Mouse (Mus musculus) kidney, embryonic 16.5 days (tissue): Measurements from ENCODE around the gene Mfsd4b3. TPM values are rescaled to one million over a fixed set of nuclear protein-coding genes. Genes with fewer than 3 reads are reported as not detected.
"Not testable (repeated sequence)": the region's sequence is repeated elsewhere in the genome, so short reads cannot be mapped to it uniquely, and the experiment has no call there.

ENCODE experiments used
- ATAC-seq: fragments of 200-750 bp; cut with Nextera tagmentation; 2 replicates; pipeline ENCODE4 v1.8.0; 2017; ENCODE audit warnings: moderate TSS enrichment; ENCODE audit not compliant: low FRiP score, low TSS enrichment
- H3K27ac ChIP-seq: fragments of 300-500 bp; sonication (generic); 2 replicates; pipeline ENCODE4 v1.5.1; 2014; ENCODE audit warnings: low read length
- H3K27me3 ChIP-seq: fragments of 300-500 bp; sonication (generic); 2 replicates; pipeline ENCODE4 v1.6.1; 2014; ENCODE audit warnings: low read length, control low read depth, mixed read lengths; ENCODE audit not compliant: insufficient read depth
- H3K36me3 ChIP-seq: fragments of 300-500 bp; sonication (generic); 2 replicates; pipeline ENCODE4 v1.6.1; 2014; ENCODE audit warnings: low read length, control low read depth, mixed read lengths; ENCODE audit not compliant: insufficient read depth
- H3K4me1 ChIP-seq: fragments of 300-500 bp; sonication (generic); 2 replicates; pipeline ENCODE4 v1.6.1; 2014; ENCODE audit warnings: low read length, control low read depth, mixed read lengths; ENCODE audit not compliant: insufficient read depth
- H3K4me2 ChIP-seq: fragments of 300-500 bp; sonication (generic); replicated peaks from 2 replicates; pipeline ENCODE4 v1.6.1; 2014; ENCODE audit warnings: low read depth, low read length
- H3K4me3 ChIP-seq: fragments of 300-500 bp; sonication (generic); 2 replicates; pipeline ENCODE4 v1.5.1; 2014; ENCODE audit warnings: mild to moderate bottlenecking, low read length
- H3K9ac ChIP-seq: fragments of 300-500 bp; sonication (generic); replicated peaks from 2 replicates; pipeline ENCODE4 v1.6.1; 2014; ENCODE audit warnings: low read length
- H3K9me3 ChIP-seq: fragments of 300-500 bp; sonication (generic); 2 replicates; pipeline ENCODE4 v1.6.1; 2016; ENCODE audit warnings: low read length, control low read depth
- WGBS: fragments of 180-500 bp; shearing (Covaris S2); extraction: QIAGEN DNeasy Blood & Tissue Kit; methylation state at CpG from one replicate; pipeline ENCODE4 v1.1.7; 2014; 5-methylcytosine and 5-hydroxymethylcytosine counted together
- polyA plus RNA-seq: library from polyadenylated mRNA; unstranded; fragments of >200 nt; fragmentation: Nextera tagmentation; extraction: Ambion mirVana; gene quantifications from 2 replicates; pipeline ENCODE4 v1.2.1, GENCODE M21; 2015

Gene Mfsd4b3
- polyA plus RNA-seq, result 3.6 and 4.0 TPM in 2 replicates

DNA sequence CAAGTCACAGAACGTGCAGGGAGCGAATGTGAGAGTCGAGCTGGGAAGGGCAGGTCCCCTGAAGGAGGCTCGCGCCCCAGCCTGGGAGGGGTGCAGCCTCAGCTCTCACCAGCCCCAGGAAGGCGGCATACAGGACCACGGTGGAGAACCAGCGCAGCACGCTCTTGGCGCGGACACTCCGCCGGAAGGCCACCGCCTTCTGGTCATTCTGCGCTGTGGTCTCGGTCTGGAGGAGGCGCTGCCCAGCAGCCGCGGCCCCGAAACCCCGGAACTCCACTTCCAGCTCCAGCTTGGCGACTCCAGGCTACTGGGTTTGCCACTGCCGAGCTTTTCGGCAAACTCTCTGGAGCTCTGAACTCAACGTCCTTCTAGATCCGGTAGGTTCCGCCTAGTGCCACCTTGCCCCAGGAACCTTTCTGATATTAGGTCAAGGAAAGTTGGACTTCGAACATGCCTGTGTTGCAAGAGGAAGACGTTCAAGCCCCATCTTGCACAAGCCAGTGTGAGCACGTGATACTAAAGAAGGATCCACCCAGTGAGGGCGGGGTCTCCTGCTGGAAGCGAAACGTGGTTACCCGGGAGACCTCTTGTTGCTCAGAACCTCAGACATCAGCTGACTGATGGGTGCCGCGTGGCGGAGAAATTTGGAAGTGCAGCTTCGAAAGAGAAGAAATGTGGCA lies at the start of gene Mfsd4b3:
Mfsd4b3 (minus strand) TSS at position 393 of the 680 bp plus-strand sequence.
- under 1% methylated on average over 38 of the region's 38 CpGs for WGBS
- Histone ChIP-seq H3K27ac (peak within 1 kb of the TSS; percentile 72), H3K4me3 (peak within 1 kb of the TSS; percentile 60), H3K36me3 (no peaks in the 10 kb centered on the region), H3K9me3 (no peaks in the 10 kb centered on the region), H3K4me1 (peaks cover 5% of the 10 kb centered on the region; the same call in 1 of the 2 replicates), H3K4me2 (peak within 1 kb of the TSS; percentile 92), H3K27me3 (no peaks in the 10 kb centered on the region; the same call in 1 of the 2 replicates), H3K9ac (peak within 1 kb of the TSS; percentile 61)
- peak; percentile 98 for ATAC-seq

DNA sequence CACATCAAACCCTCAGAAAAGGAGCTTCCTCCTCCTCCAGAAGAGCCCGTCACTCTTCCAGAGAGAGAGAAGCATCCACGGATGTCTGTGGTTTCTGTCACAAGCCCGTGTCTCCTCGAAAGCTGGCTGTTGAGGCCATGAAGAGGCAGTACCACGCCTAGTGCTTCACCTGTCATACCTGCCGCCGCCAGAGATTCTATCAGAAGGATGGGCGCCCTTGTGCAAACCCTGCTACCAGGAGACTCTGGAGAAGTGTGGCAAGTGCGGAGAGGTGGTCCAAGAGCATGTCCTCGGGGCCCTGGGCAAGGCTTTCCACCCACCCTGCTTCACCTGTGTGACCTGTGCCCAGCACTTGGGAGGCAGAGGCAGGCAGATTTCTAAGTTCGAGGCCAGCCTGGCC lies 49.6 kb upstream of the Mfsd4b3 start:
- ATAC-seq, result no peak
- Histone ChIP-seq H3K27me3 (no peaks in the 10 kb centered on the region), H3K9me3 (no peaks in the 10 kb centered on the region), H3K4me1 (peaks cover 6% of the 10 kb centered on the region; the same call in 1 of the 2 replicates), H3K4me3 (no peak overlapping the region), H3K36me3 (no peaks in the 10 kb centered on the region), H3K9ac (no peak overlapping the region), H3K27ac (no peak overlapping the region), H3K4me2 (no peak overlapping the region)
- WGBS, result 81% methylated on average over 11 of the region's 11 CpGs

GRCm38 (mm10) chr10:40008847-40009246 lies 48.9 kb upstream of the Mfsd4b3 start:
- not testable (repeated sequence) for H3K27ac ChIP-seq, H3K9ac ChIP-seq, H3K27me3 ChIP-seq, H3K36me3 ChIP-seq, ATAC-seq, H3K4me2 ChIP-seq, H3K9me3 ChIP-seq, H3K4me3 ChIP-seq, H3K4me1 ChIP-seq
- 80% methylated on average over 4 of the region's 4 CpGs for whole genome bisulfite sequencing

- no peak overlapping the region for H3K4me3 ChIP-seq
- H3K27ac ChIP-seq, result no peak overlapping the region
- H3K4me2 ChIP-seq, result no peak overlapping the region
- no peaks in the 10 kb centered on the region for H3K36me3 ChIP-seq
- H3K4me1 ChIP-seq, result peaks cover 6% of the 10 kb centered on the region; the same call in 1 of the 2 replicates
- H3K9me3 ChIP-seq, result no peaks in the 10 kb centered on the region
- H3K27me3 ChIP-seq, result no peaks in the 10 kb centered on the region
- WGBS, result 86% methylated on average over 4 of the region's 4 CpGs
- no peak for ATAC-seq
- no peak overlapping the region for H3K9ac ChIP-seq
These were observed 48.0 kb upstream of the Mfsd4b3 start for GRCm38 (mm10) chr10:40007953-40008352.

- no peak for ATAC-seq
- Histone ChIP-seq H3K4me2 (no peak overlapping the region), H3K9ac (no peak overlapping the region), H3K9me3 (no peaks in the 10 kb centered on the region), H3K27ac (no peak overlapping the region), H3K36me3 (no peaks in the 10 kb centered on the region), H3K4me3 (no peak overlapping the region), H3K27me3 (no peaks in the 10 kb centered on the region), H3K4me1 (peaks cover 6% of the 10 kb centered on the region; the same call in 1 of the 2 replicates)
- WGBS, result 66% methylated on average over 10 of the region's 10 CpGs
These were observed 47.0 kb upstream of the Mfsd4b3 start for GRCm38 (mm10) chr10:40006963-40007362.

GRCm38 (mm10) chr10:40000746-40001145 lies 40.8 kb upstream of the Mfsd4b3 start:
- 90% methylated on average over 2 of the region's 2 CpGs for WGBS
- Histone ChIP-seq H3K4me1 (peaks cover 6% of the 10 kb centered on the region; the same call in 1 of the 2 replicates), H3K27ac (no peak overlapping the region), H3K4me3 (no peak overlapping the region), H3K9me3 (no peaks in the 10 kb centered on the region), H3K9ac (no peak overlapping the region), H3K27me3 (no peaks in the 10 kb centered on the region), H3K4me2 (no peak overlapping the region), H3K36me3 (no peaks in the 10 kb centered on the region)
- ATAC-seq, result no peak

DNA sequence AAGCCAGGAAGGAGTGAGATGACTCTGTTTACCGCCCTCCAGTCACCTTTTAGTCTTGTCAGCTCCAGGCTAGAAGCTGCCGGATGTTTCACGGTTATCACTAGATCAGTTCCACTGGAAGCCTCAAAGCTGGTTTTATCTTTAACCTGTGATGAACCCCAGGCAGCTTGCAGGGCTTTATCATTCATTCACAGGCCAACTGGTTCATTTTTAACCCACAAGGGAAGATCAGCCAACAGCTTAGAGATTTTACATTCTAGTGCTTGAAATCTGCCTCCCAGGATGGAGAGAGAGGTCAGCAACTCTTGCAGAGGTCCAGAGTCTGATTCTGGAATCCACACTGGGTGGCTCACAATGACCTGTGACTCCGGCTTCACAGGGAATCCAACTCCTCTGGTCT lies 31.2 kb upstream of the Mfsd4b3 start:
- H3K4me2 ChIP-seq, result no peak overlapping the region
- peak overlapping the region; percentile 16; the same call in 1 of the 2 replicates for H3K27ac ChIP-seq
- ATAC-seq, result 0 out of 2 replicates have a peak, but pooled peaks have one; percentile 50
- no peaks in the 10 kb centered on the region for H3K36me3 ChIP-seq
- no peak overlapping the region for H3K9ac ChIP-seq
- no peak overlapping the region for H3K4me3 ChIP-seq
- no peaks in the 10 kb centered on the region; the same call in 1 of the 2 replicates for H3K4me1 ChIP-seq
- peaks cover 12% of the 10 kb centered on the region for H3K9me3 ChIP-seq
- no peaks in the 10 kb centered on the region for H3K27me3 ChIP-seq
- WGBS, result 53% methylated on average over 4 of the region's 4 CpGs

- Histone ChIP-seq H3K4me1 (no peaks in the 10 kb centered on the region; the same call in 1 of the 2 replicates), H3K27ac (no peak within 1 kb of the TSS), H3K27me3 (no peaks in the 10 kb centered on the region), H3K9ac (no peak within 1 kb of the TSS), H3K36me3 (no peaks in the 10 kb centered on the region), H3K9me3 (no peaks in the 10 kb centered on the region), H3K4me3 (no peak within 1 kb of the TSS), H3K4me2 (no peak within 1 kb of the TSS)
- WGBS, result 89% methylated on average over 12 of the region's 12 CpGs
- ATAC-seq, result no peak
These were observed 26.5 kb upstream of the Mfsd4b3 start, which contains the start of gene Mfsd4b5 for GRCm38 (mm10) chr10:39986466-39986865. Gene Mfsd4b5 (minus strand): TSS chr10:39986646.

DNA sequence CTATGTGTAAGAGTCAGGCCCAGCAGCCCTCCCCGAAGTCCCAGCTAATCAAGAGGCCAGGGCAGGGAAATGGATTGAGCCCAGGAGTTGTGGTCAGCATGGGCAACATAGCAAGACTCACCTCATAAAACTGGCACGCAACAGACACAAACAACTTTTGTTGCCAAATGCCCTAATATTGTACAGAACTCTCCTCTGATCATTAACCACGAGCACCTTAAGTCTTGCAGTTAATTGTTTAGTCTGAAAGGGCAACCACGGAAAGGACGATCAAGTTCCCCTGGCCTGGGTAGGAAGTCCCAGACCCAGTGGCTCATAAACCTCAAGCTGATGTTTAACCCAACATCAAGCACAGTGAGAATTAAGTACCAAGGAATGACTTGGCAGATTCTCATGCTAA lies 22.7 kb upstream of the Mfsd4b3 start:
- Histone ChIP-seq H3K4me1 (no peaks in the 10 kb centered on the region), H3K9me3 (peaks cover 11% of the 10 kb centered on the region), H3K27ac (peak overlapping the region; percentile 68), H3K36me3 (peaks cover 4% of the 10 kb centered on the region; the same call in 1 of the 2 replicates), H3K27me3 (no peaks in the 10 kb centered on the region), H3K4me3 (no peak overlapping the region), H3K9ac (no peak overlapping the region), H3K4me2 (no peak overlapping the region)
- peak; percentile 94 for ATAC-seq
- WGBS, result 41% methylated on average over 5 of the region's 5 CpGs

GRCm38 (mm10) chr10:39978231-39978630 lies 18.3 kb upstream of the Mfsd4b3 start:
- H3K27me3 ChIP-seq, result no peaks in the 10 kb centered on the region
- H3K27ac ChIP-seq, result no peak overlapping the region
- WGBS, result 94% methylated on average over 1 of the region's 1 CpGs

More at GRCm38 (mm10) chr10:39978231-39978630, 18.3 kb upstream of the Mfsd4b3 start:
- Histone ChIP-seq H3K36me3 (peaks cover 4% of the 10 kb centered on the region; the same call in 1 of the 2 replicates), H3K4me1 (no peaks in the 10 kb centered on the region), H3K4me2 (no peak overlapping the region), H3K9me3 (peaks cover 14% of the 10 kb centered on the region), H3K4me3 (no peak overlapping the region), H3K9ac (no peak overlapping the region)
- ATAC-seq, result no peak
